Mouse (Mus musculus) stomach, embryonic 15.5 days (tissue): ENCODE results near the gene Pitpnm3. TPM values are rescaled to one million over a fixed set of nuclear protein-coding genes. Genes with fewer than 3 reads are reported as not detected.

Source experiments
- ATAC-seq: fragments of 200-750 bp; cut with Nextera tagmentation; 2 replicates; pipeline ENCODE4 v1.8.0; 2017; ENCODE audit warnings: low read depth, moderate number of reproducible peaks, moderate TSS enrichment; ENCODE audit not compliant: insufficient read depth, low FRiP score
- H3K27ac ChIP-seq: fragments of 300-500 bp; sonication (generic); 2 replicates; pipeline ENCODE4 v1.5.1; 2015; ENCODE audit warnings: mild to moderate bottlenecking, inconsistent platforms
- H3K27me3 ChIP-seq: fragments of 300-500 bp; sonication (generic); replicated peaks from 2 replicates; pipeline ENCODE4 v1.6.1; 2015; ENCODE audit warnings: inconsistent platforms
- H3K36me3 ChIP-seq: fragments of 300-500 bp; sonication (generic); 2 replicates; pipeline ENCODE4 v1.6.1; 2015; ENCODE audit warnings: inconsistent platforms
- H3K4me1 ChIP-seq: fragments of 300-500 bp; sonication (generic); 2 replicates; pipeline ENCODE4 v1.6.1; 2015; ENCODE audit warnings: inconsistent platforms
- H3K4me2 ChIP-seq: fragments of 300-500 bp; sonication (generic); 2 replicates; pipeline ENCODE4 v1.6.1; 2015; ENCODE audit warnings: mild to moderate bottlenecking, inconsistent platforms
- H3K4me3 ChIP-seq: fragments of 300-500 bp; sonication (generic); replicated peaks from 2 replicates; pipeline ENCODE4 v1.5.1; 2015; ENCODE audit warnings: inconsistent platforms
- H3K9ac ChIP-seq: fragments of 300-500 bp; sonication (generic); 2 replicates; pipeline ENCODE4 v1.6.1; 2015; ENCODE audit warnings: inconsistent platforms
- H3K9me3 ChIP-seq: fragments of 300-500 bp; sonication (generic); 2 replicates; pipeline ENCODE4 v1.6.1; 2016; ENCODE audit warnings: inconsistent platforms
- WGBS: fragments of 180-500 bp; shearing (Covaris S2); methylation state at CpG from one replicate; pipeline ENCODE4 v1.1.7; 2015; 5-methylcytosine and 5-hydroxymethylcytosine counted together
- polyA plus RNA-seq: library from polyadenylated mRNA; unstranded; fragments of >200 nt; fragmentation: Nextera tagmentation; extraction: Ambion mirVana; gene quantifications from 2 replicates; pipeline ENCODE4 v1.2.1, GENCODE M21; 2015

Pitpnm3 gene
- polyA plus RNA-seq, 1 experiment from 2014 or later = 0.53 TPM

GRCm38 (mm10) chr11:72086251-72087046 lies 49.1 kb downstream of the Pitpnm3 start:
- H3K27ac ChIP-seq = no peak overlapping the region
- no peaks in the 10 kb centered on the region for H3K36me3 ChIP-seq
- WGBS = 47% methylated on average over 11 of the region's 11 CpGs
- ATAC-seq = no peak
- H3K27me3 ChIP-seq = no peaks in the 10 kb centered on the region
- H3K9ac ChIP-seq = no peak overlapping the region
- H3K9me3 ChIP-seq = no peaks in the 10 kb centered on the region
- H3K4me2 ChIP-seq = no peak overlapping the region
- H3K4me3 ChIP-seq = no peak overlapping the region
- peaks cover 4% of the 10 kb centered on the region; the same call in 1 of the 2 replicates for H3K4me1 ChIP-seq

GRCm38 (mm10) chr11:72084337-72084736 lies 51.2 kb downstream of the Pitpnm3 start:
- no peaks in the 10 kb centered on the region for H3K9me3 ChIP-seq
- H3K4me2 ChIP-seq = no peak overlapping the region
- H3K27me3 ChIP-seq = no peaks in the 10 kb centered on the region
- H3K9ac ChIP-seq = no peak overlapping the region
- H3K27ac ChIP-seq = no peak overlapping the region
- ATAC-seq = no peak
- H3K4me1 ChIP-seq = peaks cover 4% of the 10 kb centered on the region; the same call in 1 of the 2 replicates
- 93% methylated on average over 15 of the region's 15 CpGs for WGBS
- no peak overlapping the region for H3K4me3 ChIP-seq
- H3K36me3 ChIP-seq = no peaks in the 10 kb centered on the region

GRCm38 (mm10) chr11:72082601-72083000 lies 53.0 kb downstream of the Pitpnm3 start:
- peaks cover 4% of the 10 kb centered on the region; the same call in 1 of the 2 replicates for H3K4me1 ChIP-seq
- ATAC-seq = no peak
- H3K9me3 ChIP-seq = no peaks in the 10 kb centered on the region
- no peaks in the 10 kb centered on the region for H3K36me3 ChIP-seq
- H3K4me2 ChIP-seq = no peak overlapping the region
- WGBS = 83% methylated on average over 4 of the region's 4 CpGs
- H3K27ac ChIP-seq = no peak overlapping the region
- no peak overlapping the region for H3K9ac ChIP-seq
- H3K27me3 ChIP-seq = no peaks in the 10 kb centered on the region
- H3K4me3 ChIP-seq = no peak overlapping the region

DNA sequence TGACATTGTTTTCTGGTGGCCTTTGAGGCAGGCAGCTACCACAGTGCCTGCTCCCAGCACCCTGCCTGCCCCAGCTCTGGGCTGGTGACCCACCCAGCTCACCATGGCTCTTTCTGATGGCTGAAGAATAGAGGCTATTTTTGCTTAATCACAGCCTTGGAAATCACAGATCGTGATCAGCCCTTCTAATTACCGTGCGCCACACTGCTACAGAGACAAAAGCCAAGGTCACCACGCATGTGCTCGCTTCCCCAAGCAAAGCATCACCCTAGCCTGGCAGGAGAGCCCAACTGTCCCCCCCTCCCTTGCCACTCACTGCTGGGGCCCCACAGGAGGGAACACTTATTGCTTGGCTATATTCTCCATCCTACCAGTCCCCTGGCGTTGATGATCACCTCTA lies 55.1 kb downstream of the Pitpnm3 start:
- H3K9me3 ChIP-seq = no peaks in the 10 kb centered on the region
- no peak overlapping the region for H3K4me2 ChIP-seq
- 83% methylated on average over 6 of the region's 6 CpGs for WGBS
- H3K27ac ChIP-seq = no peak overlapping the region
- no peaks in the 10 kb centered on the region for H3K4me1 ChIP-seq
- H3K27me3 ChIP-seq = no peaks in the 10 kb centered on the region
- H3K36me3 ChIP-seq = no peaks in the 10 kb centered on the region
- H3K4me3 ChIP-seq = no peak overlapping the region
- H3K9ac ChIP-seq = no peak overlapping the region
- ATAC-seq = no peak

GRCm38 (mm10) chr11:72078647-72079046 lies 56.9 kb downstream of the Pitpnm3 start:
- no peak overlapping the region for H3K4me3 ChIP-seq
- H3K27me3 ChIP-seq = no peaks in the 10 kb centered on the region
- no peaks in the 10 kb centered on the region for H3K9me3 ChIP-seq
- H3K4me1 ChIP-seq = no peaks in the 10 kb centered on the region
- 49% methylated on average over 4 of the region's 4 CpGs for WGBS
- no peaks in the 10 kb centered on the region for H3K36me3 ChIP-seq
- H3K27ac ChIP-seq = no peak overlapping the region
- ATAC-seq = no peak
- no peak overlapping the region for H3K4me2 ChIP-seq
- H3K9ac ChIP-seq = no peak overlapping the region

GRCm38 (mm10) chr11:72078056-72078455 lies 57.5 kb downstream of the Pitpnm3 start:
- WGBS = 42% methylated on average over 3 of the region's 3 CpGs
- ATAC-seq = no peak
- Histone ChIP-seq H3K27me3 (no peaks in the 10 kb centered on the region), H3K9ac (no peak overlapping the region), H3K9me3 (no peaks in the 10 kb centered on the region), H3K36me3 (no peaks in the 10 kb centered on the region), H3K27ac (no peak overlapping the region), H3K4me1 (no peaks in the 10 kb centered on the region), H3K4me2 (no peak overlapping the region), H3K4me3 (no peak overlapping the region)

- H3K27ac ChIP-seq = no peak overlapping the region
- 67% methylated on average over 13 of the region's 13 CpGs for WGBS
Observed at GRCm38 (mm10) chr11:72074230-72074629, 61.3 kb downstream of the Pitpnm3 start.

DNA sequence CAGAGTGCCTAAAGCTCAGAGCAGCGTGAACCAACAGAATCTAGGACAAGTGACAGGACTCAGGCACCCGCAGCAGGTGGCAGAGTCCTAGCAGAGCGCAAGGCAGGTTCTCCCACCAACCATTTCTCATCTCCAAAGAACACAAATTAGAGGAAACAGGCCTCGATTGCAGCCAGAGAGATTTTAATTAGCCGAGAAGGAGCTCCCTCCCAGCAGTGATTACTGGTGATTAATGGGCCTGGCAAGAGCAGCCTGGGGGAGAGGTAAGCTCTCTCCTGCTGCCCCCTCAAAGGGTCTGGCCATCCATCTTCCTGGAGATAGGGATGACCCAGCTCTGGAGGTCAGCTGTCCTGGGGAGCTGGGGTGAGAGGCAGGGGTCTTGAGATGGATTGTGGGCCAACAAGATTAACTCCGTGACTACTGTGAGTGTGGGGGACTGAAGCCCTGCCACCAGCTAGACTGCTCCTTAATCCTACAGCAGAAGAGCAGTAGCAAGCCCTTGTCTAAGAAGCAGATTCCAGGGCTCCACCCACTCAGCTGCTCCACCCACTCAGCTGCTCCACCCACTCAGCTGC lies 63.2 kb downstream of the Pitpnm3 start:
- no peaks in the 10 kb centered on the region for H3K27me3 ChIP-seq
- no peak overlapping the region for H3K4me2 ChIP-seq
- H3K9me3 ChIP-seq = no peaks in the 10 kb centered on the region
- no peaks in the 10 kb centered on the region for H3K36me3 ChIP-seq
- ATAC-seq = no peak
- H3K4me3 ChIP-seq = no peak overlapping the region
- H3K4me1 ChIP-seq = no peaks in the 10 kb centered on the region
- WGBS = 17% methylated on average over 6 of the region's 6 CpGs
- H3K27ac ChIP-seq = no peak overlapping the region
- no peak overlapping the region for H3K9ac ChIP-seq

More at GRCm38 (mm10) chr11:72074230-72074629, 61.3 kb downstream of the Pitpnm3 start:
- no peak for ATAC-seq
- no peaks in the 10 kb centered on the region for H3K36me3 ChIP-seq
- H3K9ac ChIP-seq = no peak overlapping the region
- H3K27me3 ChIP-seq = no peaks in the 10 kb centered on the region
- no peaks in the 10 kb centered on the region for H3K9me3 ChIP-seq
- H3K4me1 ChIP-seq = no peaks in the 10 kb centered on the region
- no peak overlapping the region for H3K4me3 ChIP-seq
- H3K4me2 ChIP-seq = no peak overlapping the region

- no peak overlapping the region for H3K27ac ChIP-seq
- H3K27me3 ChIP-seq = no peaks in the 10 kb centered on the region
- no peak for ATAC-seq
- H3K4me1 ChIP-seq = no peaks in the 10 kb centered on the region
- H3K9ac ChIP-seq = no peak overlapping the region
- H3K4me3 ChIP-seq = no peak overlapping the region
- WGBS = 81% methylated on average over 9 of the region's 9 CpGs
- H3K4me2 ChIP-seq = no peak overlapping the region
- no peaks in the 10 kb centered on the region for H3K9me3 ChIP-seq
- no peaks in the 10 kb centered on the region for H3K36me3 ChIP-seq
Observed at GRCm38 (mm10) chr11:72070733-72071132, 64.8 kb downstream of the Pitpnm3 start.

- H3K9ac ChIP-seq = no peak overlapping the region
- no peaks in the 10 kb centered on the region for H3K9me3 ChIP-seq
Observed at GRCm38 (mm10) chr11:72068026-72068425, 67.6 kb downstream of the Pitpnm3 start.

GRCm38 (mm10) chr11:72067326-72067725 lies 68.3 kb downstream of the Pitpnm3 start:
- ATAC-seq = no peak
- Histone ChIP-seq H3K27ac (no peak overlapping the region), H3K4me3 (no peak overlapping the region), H3K4me2 (no peak overlapping the region), H3K9ac (no peak overlapping the region), H3K36me3 (no peaks in the 10 kb centered on the region), H3K4me1 (no peaks in the 10 kb centered on the region), H3K9me3 (no peaks in the 10 kb centered on the region), H3K27me3 (no peaks in the 10 kb centered on the region)
- 63% methylated on average over 5 of the region's 5 CpGs for WGBS

More at GRCm38 (mm10) chr11:72068026-72068425, 67.6 kb downstream of the Pitpnm3 start:
- ATAC-seq = no peak
- no peaks in the 10 kb centered on the region for H3K36me3 ChIP-seq
- H3K4me3 ChIP-seq = no peak overlapping the region
- no peaks in the 10 kb centered on the region for H3K27me3 ChIP-seq
- no peak overlapping the region for H3K27ac ChIP-seq
- H3K4me1 ChIP-seq = no peaks in the 10 kb centered on the region
- no peak overlapping the region for H3K4me2 ChIP-seq
- 65% methylated on average over 7 of the region's 7 CpGs for WGBS

DNA sequence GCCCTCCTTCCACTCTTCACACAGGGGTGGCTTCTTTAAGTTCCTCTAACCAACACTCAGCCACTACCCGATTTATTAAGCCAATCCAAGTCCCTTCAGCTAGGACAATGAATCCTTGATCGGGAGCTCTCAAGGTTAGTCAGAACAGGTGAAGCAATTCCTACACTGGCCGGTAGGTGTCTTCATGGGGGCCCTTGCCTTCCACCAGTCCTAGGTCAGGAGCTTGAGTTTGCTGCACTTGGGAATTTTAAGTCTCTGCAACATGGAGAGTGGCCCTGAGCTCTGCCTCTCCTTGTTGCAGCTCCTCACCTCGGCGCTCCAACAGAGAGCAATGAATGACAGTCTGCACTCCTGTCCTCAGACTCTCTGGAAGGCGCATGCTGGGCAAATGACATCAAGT lies 69.2 kb downstream of the Pitpnm3 start:
- H3K4me3 ChIP-seq = no peak overlapping the region
- H3K4me1 ChIP-seq = no peaks in the 10 kb centered on the region
- no peak overlapping the region for H3K27ac ChIP-seq
- H3K9ac ChIP-seq = no peak overlapping the region
- 40% methylated on average over 6 of the region's 6 CpGs for WGBS
- H3K27me3 ChIP-seq = no peaks in the 10 kb centered on the region
- no peaks in the 10 kb centered on the region for H3K36me3 ChIP-seq
- no peaks in the 10 kb centered on the region for H3K9me3 ChIP-seq
- ATAC-seq = no peak
- no peak overlapping the region for H3K4me2 ChIP-seq
